Mouse (Mus musculus): ENCODE data around the gene Rnf5. TPM values are rescaled to one million over a fixed set of nuclear protein-coding genes. Genes with fewer than 3 reads are reported as not detected.
A peak's percentile ranks its signal among the peaks of the same experiment; 100 is the strongest.

Gene Rnf5
- total RNA-seq, 2 experiments from 2014 or later = 17.1 to 18.6 TPM

DNA sequence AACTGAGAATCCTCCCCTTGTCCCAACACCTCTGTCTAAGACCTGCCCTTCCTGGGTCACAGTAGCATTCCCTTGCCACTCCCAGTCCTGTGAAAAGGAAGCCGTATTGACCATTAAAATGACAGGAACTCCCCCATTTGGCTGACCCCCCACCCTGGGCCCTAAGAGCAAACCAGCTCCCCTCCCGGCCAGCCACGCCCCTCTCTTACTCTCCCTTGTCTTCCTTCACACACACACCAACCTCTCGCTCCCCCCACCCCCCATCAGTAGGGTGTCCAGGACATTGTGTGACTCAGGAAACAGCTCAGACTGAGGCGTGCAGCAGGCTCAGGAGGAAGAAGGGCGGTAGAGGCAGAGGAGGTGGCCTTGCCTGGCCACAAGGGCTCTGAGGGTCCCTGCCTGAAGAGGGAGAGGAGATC is 39.5 kb downstream of the Rnf5 start, which contains the start of gene Notch4:
Gene Notch4 (plus strand): TSS at position 266 of the 419 bp plus-strand sequence.
- DNase-seq = no peak
- intact Hi-C loops (cut with DNase I; ENCODE audit: low total_unique reads) = no loop called here

DNA sequence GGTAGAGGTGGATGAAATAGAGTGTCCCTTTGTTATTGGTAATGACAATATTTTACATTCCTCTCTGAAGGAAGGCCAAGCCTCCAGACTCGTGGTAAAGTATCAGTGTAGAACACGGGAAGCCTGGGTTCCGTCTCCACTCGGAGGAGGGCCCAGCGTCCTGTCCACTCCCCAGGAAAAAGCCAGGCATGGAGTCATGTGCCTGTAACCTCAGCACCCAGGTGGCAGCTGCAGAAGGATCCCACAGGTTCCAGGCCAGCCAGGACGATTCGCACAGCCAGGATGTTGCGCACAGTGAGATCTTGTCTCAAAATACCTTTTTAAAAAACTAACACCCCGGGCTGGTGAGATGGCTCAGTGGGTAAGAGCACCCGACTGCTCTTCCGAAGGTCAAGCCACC is 40.1 kb downstream of the Rnf5 start:
- intact Hi-C loops (cut with DNase I; ENCODE audit: low total_unique reads) = no loop called here

DNA sequence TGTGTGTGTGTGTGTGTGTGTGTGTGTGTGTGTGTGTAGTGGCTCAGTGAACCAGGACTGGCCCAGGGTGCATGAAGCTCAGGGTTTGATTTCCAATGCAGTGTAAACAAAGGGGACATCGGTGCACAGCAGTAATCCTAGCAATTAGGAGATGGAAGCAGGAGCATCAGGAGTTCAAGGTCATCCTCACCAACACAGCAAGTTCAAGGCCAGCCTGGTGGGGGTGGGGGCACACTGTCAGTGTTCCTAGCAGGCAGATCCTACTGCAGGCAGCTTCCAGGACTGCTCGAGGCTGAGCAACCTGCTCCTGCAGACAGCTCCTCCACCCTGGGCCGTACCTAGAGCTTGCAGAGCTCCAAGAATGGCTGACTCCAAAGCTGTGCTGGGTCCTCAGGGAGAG is 40.9 kb downstream of the Rnf5 start:
- no peak for DNase-seq
- intact Hi-C loops (cut with DNase I; ENCODE audit: low total_unique reads) = no loop called here

More for the DNA sequence above, 40.1 kb downstream of the Rnf5 start:
- no peak for DNase-seq

DNA sequence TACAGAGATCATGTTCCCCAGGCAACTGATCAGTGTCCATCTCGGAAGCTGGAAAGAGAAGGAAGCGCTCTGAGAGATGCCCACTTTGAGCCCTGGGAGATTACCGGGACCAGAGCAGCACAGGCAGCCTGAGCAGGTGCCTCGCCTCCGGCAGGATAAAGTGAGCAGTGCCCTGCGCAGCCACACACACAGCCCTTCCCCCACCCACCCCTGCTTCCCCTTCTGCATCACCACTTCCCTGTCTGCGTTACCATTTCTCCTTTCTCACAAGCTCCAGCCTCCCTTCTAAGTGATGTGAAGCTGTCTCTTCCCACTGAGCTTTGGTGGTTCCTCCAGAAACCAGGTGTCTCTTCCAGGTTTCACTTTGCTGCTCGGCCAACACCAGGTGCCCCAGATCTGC is 42.3 kb downstream of the Rnf5 start:
- DNase-seq = no peak
- intact Hi-C loops (cut with DNase I; ENCODE audit: low total_unique reads) = no loop called here

DNA sequence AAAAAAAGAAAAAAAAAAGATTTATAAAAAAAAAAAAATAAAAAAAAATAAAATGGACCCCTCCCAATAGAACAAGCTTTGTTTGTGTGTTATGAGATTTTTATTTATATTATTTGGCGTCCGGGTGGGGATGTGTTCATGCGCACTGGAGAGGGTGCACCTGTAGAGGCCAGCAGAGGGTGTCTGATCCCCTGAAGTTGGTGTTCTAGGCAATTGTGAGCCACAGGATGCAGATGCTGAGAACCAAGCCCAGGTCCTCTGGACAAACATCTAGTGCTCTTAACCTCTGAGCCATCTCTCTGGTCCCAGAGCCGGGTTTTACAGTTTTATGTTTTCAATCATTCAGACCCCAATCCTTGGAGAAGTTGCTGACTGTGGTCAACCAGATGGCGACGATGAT is 43.1 kb downstream of the Rnf5 start:
- no peak for DNase-seq
- intact Hi-C loops (cut with DNase I; ENCODE audit: low total_unique reads) = no loop called here

DNA sequence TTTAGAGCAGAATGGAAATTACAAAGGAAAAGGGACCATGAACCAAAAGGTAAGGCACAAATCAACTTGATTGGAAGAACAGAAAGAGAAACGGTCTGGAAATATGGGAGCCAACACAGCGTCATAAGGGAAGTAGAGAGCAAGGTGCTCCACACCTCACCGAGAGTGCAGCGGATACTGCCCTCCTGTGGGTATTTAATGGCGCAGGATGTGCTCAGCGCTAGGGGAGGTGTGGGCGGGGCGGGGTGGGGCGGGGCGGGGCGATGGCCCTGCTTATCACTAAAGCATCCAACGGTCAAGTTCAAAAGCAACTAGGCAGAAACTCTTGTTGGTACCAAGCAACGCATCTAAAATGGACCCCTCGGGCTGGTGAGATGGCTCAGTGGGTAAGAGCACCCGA is 43.6 kb downstream of the Rnf5 start:
- DNase-seq = no peak
- intact Hi-C loops (cut with DNase I; ENCODE audit: low total_unique reads) = loop anchor here (5.0 kb wide), 1 partner anchor 123 kb away; no protein-coding TSS in a partner anchor

DNA sequence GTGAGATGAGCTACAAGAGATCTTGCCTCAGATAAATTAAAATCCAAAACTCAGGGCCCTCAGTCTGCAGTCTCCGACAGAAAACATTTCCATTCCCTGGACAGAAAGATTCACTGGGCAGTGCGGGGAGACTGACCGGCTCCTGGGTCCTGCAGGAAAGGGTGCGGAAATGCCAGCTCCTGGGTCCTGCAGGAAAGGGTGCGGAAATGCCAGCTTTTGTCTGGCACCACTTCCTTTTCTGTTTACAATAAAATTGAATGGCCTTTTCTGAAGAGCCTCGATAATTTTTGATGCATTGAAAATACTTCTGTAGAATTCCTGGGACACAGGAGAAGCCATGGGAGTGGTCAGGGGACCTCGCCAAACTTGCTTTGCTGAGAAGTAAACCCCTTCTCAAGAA is 44.4 kb downstream of the Rnf5 start:
- intact Hi-C loops (cut with DNase I; ENCODE audit: low total_unique reads) = loop anchor here (5.0 kb wide), 1 partner anchor 122 kb away; no protein-coding TSS in a partner anchor
- no peak for DNase-seq

DNA sequence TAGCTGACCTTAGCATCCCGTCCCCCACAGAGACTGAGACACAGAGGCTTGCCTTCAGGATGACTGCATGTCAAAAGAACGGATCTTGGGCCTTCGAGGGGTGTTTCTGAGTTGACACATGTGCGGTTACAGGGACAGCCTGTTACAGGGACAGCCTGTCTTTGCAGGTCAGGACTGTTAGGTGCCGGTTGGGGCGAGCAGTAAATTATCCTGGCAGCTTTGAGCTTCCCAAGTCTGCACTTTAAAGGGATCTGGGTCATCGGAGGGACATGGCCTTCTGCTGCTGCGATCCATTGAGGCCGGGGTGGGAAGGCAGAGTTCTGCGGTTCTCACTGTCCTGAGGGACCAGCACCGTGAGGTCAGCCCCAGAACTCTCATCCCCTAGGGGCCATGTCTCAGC is 46.1 kb downstream of the Rnf5 start:
- intact Hi-C loops (cut with DNase I; ENCODE audit: low total_unique reads) = loop anchor here (5.0 kb wide), 1 partner anchor 120 kb away; no protein-coding TSS in a partner anchor
- no peak for DNase-seq

DNA sequence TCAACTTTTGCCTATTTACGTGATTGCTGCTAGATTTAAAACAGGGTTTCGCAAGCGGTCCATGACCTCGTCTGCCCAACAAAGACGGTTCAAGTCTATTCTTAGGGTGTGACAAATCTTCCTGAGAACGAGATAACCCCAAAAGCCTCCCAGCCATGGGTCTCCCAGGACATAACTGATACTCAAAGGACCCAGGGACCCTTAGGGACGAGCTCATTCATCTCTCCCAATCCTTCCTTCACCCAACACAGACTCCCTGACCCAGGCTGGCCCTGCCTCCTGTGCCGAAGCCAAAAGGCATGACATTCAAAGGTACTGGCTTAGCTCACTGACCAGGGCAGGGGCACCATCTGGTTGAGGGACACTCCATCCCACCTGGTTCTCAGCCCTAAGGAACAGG is 47.1 kb downstream of the Rnf5 start:
- intact Hi-C loops (cut with DNase I; ENCODE audit: low total_unique reads) = loop anchor here (5.0 kb wide), 1 partner anchor 119 kb away; no protein-coding TSS in a partner anchor

DNA sequence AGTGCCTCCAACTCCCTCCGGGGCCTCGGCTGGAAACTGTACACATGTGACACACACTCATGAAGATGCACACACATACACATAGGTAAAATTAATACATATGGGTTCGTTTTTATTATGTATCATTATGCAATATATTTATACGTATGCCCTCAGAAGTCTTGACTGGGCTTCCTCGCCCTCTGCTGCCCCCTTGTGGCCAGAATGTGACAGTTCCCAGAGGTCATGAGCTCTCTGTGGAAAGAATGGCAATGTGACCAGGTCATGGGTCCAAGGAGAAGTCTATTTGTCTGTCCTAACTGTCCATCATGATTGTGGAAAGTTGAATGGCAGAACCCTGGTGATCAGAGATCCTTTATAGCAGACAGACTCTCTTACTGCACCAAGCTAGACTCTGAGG is 48.0 kb downstream of the Rnf5 start:
- DNase-seq = peak; percentile 77
- intact Hi-C loops (cut with DNase I; ENCODE audit: low total_unique reads) = loop anchor here (5.0 kb wide), 1 partner anchor 118 kb away; no protein-coding TSS in a partner anchor

More for the DNA sequence above, 47.1 kb downstream of the Rnf5 start:
- no peak for DNase-seq

Other genes starting within 250 kb of the Rnf5 start
- under 1 TPM; 0.39 to 0.42 TPM for gene Btnl2, start 248.9 kb downstream of the Rnf5 start, total RNA-seq (2021)
- gene Btnl1, start 226.6 kb downstream of the Rnf5 start, total RNA-seq (2021) = not detected
- gene BC051142, start 204.9 kb downstream of the Rnf5 start, total RNA-seq (2021) = under 1 TPM in 1 of 2 experiments, not detected in 1; 0.21 TPM
- gene Btnl4, start 126.4 kb downstream of the Rnf5 start, total RNA-seq (2021) = not detected
- not detected for gene Btnl6, start 86.3 kb downstream of the Rnf5 start, total RNA-seq (2021)
- gene Notch4, start 39.4 kb downstream of the Rnf5 start, total RNA-seq (2021) = 10 to 100 TPM; 15.7 to 27.3 TPM
- gene Gpsm3, start 13.9 kb downstream of the Rnf5 start, total RNA-seq (2021) = 1 to 10 TPM; 3.1 to 3.6 TPM
- gene Pbx2, start 12.4 kb downstream of the Rnf5 start, total RNA-seq (2021) = 10 to 100 TPM; 17.3 to 17.9 TPM
- gene Ager, start 5.8 kb downstream of the Rnf5 start, total RNA-seq (2021) = under 1 TPM; 0.44 to 0.55 TPM
- gene Agpat1, start 572 bp upstream of the Rnf5 start, total RNA-seq (2021) = 10 to 100 TPM; 38.8 to 39.1 TPM
- 10 to 100 TPM in 1 of 2 experiments, 1 to 10 TPM in 1; 5.4 to 11.1 TPM for gene Egfl8, start 12.3 kb upstream of the Rnf5 start, total RNA-seq (2021)
- gene Ppt2, start 24.8 kb upstream of the Rnf5 start, total RNA-seq (2021) = 10 to 100 TPM; 35.7 to 38.9 TPM
- gene Prrt1, start 25.8 kb upstream of the Rnf5 start, total RNA-seq (2021) = under 1 TPM; 0.27 to 0.47 TPM
- gene Fkbpl, start 41.1 kb upstream of the Rnf5 start, total RNA-seq (2021) = 1 to 10 TPM; 4.6 to 6.4 TPM
- gene Atf6b, start 43.5 kb upstream of the Rnf5 start, total RNA-seq (2021) = 10 to 100 TPM in 1 of 2 experiments, 1 to 10 TPM in 1; 8.9 to 11.0 TPM
- 10 to 100 TPM; 69.8 to 85.6 TPM for gene Tnxb, start 66.8 kb upstream of the Rnf5 start, total RNA-seq (2021)
- gene C4b, start 140.2 kb upstream of the Rnf5 start, total RNA-seq (2021) = 1 to 10 TPM in 1 of 2 experiments, under 1 TPM in 1; 0.93 to 1.8 TPM
- under 1 TPM in 1 of 2 experiments, not detected in 1; 0.21 TPM for gene Cyp21a1, start 200.9 kb upstream of the Rnf5 start, total RNA-seq (2021)
- 1 to 10 TPM; 6.8 to 7.2 TPM for gene Stk19, start 233.3 kb upstream of the Rnf5 start, total RNA-seq (2021)
- 10 to 100 TPM in 1 of 2 experiments, 1 to 10 TPM in 1; 9.3 to 13.0 TPM for gene Dxo, start 233.3 kb upstream of the Rnf5 start, total RNA-seq (2021)
- gene Skiv2l, start 246.5 kb upstream of the Rnf5 start, total RNA-seq (2021) = 10 to 100 TPM; 17.4 to 17.8 TPM
- 10 to 100 TPM in 1 of 2 experiments, 1 to 10 TPM in 1; 9.7 to 13.4 TPM for gene Nelfe, start 246.7 kb upstream of the Rnf5 start, total RNA-seq (2021)